Mouse (Mus musculus) heart, postnatal 4 days (tissue): ENCODE results near the gene 1810043G02Rik. TPM values are rescaled to one million over a fixed set of nuclear protein-coding genes. Genes with fewer than 3 reads are reported as not detected.
"Not testable (repeated sequence)": the region's sequence is repeated elsewhere in the genome, so short reads cannot be mapped to it uniquely, and the experiment has no call there.

Experiments used
- DNase-seq: peaks from one replicate; pipeline ENCODE4 v3.0.0; 2021
- total RNA-seq, 2 experiments: library from RNA; stranded (reverse); gene quantifications; 2 replicates each; pipeline ENCODE4 v1.2.3; 2021

1810043G02Rik gene
- total RNA-seq: 10 to 100 TPM; 10.5 to 12.6 TPM

DNA sequence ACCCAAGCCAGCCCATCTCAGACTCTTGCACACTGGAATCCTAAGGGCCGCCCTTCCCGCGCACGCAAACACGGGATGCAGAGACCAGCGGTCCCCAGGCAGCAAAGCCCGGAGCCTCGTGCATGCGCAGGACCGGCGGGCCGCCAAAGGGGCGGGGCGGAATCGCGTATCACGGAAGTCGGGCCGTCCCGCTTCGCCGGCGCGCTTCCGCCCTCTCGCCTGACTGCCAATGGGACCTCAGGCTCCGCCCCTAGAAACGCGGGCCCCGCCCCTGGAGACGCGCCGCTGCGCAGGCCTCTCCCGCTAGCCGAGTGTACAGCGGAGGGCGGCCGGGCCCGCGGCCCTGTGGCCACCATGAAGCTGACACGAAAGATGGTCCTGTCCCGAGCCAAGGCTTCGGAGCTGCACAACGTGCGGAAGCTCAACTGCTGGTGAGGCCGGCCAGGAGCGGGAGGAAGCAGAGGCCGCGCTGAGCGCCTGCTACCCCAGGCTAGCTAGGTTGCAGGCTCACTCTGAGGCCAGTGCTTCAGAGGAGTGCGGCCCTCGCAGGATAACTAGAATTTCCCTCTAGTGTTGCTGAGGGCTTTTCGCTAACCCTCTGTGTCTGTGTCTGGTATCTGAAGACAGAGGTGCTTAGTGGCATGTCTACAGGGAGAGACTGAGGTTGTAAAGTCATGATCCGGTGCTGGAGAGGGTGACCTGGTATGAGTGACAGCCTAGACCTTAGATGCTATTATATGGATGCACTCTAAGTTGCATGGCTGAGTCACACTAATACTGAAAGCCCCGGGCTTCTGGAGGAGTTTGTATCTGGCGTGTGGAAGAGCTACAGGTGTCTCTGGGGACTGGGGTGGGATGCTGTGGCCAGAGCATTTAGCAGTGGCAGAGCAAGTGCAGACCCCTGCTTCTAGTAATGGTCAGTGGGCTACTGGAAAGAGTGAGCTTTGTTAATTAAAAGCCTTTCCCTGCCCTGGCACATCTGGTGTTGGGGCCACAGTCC, at the start of gene 1810043G02Rik:
Gene 1810043G02Rik, plus strand, starts transcription at position 174 of the 1,000 bp plus-strand sequence.
- DNase-seq: peak; percentile 100

- no peak for DNase-seq
Observed at GRCm38 (mm10) chr10:77939685-77940084, 38.6 kb upstream of the 1810043G02Rik start.

GRCm38 (mm10) chr10:77950468-77950867, 27.9 kb upstream of the 1810043G02Rik start:
- DNase-seq: not testable (repeated sequence)

DNA sequence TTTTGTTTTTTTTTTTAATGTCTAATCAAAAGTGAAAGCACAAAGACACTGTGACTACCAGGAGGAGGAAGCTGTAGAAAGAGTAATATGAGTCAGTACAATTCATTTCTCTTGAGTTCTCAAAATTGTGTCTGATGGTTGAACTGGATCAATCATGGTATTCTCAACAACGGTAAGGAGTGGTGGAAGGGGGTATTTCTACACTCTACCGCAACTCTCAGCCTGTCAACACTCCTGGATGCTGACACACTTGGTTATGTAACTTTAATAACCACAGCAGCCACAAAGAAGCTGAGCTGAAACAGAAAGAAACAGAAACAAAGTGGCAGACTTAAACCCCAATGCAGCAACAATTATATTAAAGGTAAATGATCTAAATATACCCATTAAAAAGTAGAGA, 15.6 kb upstream of the 1810043G02Rik start:
- DNase-seq: no peak

- DNase-seq: no peak
Observed at GRCm38 (mm10) chr10:77963971-77964370, 14.4 kb upstream of the 1810043G02Rik start.

DNA sequence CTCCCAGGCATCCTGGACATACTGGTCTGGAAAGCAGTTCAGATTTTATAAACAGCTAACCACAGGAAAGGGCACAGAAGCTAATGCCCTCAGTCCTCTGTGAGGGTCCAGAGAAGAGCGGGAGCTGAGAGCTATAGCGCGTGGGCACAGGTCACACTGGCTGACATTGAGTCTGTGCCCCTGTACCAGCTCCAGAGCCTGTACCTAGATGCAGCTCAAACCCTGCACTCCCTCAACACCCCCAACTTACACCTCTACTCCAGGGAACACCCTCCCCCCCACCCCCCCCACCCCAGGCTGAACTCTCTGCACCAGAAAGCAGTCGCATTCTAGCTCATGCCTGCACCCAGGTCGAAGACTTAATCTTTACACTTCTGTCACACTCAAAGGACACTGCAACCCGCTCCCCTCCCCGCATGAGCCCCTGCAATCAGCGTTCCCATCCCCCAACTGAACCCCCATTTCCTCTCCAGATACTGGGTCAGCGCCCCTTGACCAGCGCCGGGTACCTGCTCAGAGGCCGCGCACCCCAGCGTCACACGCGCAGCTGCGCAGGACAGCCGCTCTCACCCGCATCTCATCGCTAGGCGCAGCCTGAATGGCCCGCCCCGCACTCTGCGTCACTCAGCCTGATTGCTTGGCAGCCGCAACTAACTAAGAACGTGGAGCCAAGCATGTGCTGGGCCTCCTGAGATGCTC, 8.9 kb upstream of the 1810043G02Rik start:
- peak; percentile 50 for DNase-seq

DNA sequence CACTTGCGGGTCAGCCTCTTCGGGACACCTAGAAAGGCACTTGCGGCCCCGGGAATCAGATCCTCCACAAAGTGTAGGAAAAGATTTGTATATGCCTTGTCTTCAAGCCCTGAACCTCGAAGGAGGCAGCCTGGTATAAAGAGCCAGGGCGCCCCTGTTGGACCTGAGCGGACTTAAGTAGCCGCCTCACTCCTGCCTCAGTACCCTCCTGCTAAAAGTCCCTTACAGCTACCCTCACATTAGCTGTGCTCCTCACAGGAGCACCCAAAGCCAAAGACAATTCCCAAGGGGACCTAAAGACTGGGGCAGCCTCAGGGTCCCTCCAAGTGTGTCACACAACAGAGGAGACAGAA, 8.4 kb upstream of the 1810043G02Rik start:
- DNase-seq: no peak

GRCm38 (mm10) chr10:77970481-77970880, 7.8 kb upstream of the 1810043G02Rik start, which contains the start of gene Trpm2:
Trpm2 (minus strand) TSS chr10:77970563.
- no peak for DNase-seq

GRCm38 (mm10) chr10:77971191-77971590, 7.1 kb upstream of the 1810043G02Rik start:
- no peak for DNase-seq

DNA sequence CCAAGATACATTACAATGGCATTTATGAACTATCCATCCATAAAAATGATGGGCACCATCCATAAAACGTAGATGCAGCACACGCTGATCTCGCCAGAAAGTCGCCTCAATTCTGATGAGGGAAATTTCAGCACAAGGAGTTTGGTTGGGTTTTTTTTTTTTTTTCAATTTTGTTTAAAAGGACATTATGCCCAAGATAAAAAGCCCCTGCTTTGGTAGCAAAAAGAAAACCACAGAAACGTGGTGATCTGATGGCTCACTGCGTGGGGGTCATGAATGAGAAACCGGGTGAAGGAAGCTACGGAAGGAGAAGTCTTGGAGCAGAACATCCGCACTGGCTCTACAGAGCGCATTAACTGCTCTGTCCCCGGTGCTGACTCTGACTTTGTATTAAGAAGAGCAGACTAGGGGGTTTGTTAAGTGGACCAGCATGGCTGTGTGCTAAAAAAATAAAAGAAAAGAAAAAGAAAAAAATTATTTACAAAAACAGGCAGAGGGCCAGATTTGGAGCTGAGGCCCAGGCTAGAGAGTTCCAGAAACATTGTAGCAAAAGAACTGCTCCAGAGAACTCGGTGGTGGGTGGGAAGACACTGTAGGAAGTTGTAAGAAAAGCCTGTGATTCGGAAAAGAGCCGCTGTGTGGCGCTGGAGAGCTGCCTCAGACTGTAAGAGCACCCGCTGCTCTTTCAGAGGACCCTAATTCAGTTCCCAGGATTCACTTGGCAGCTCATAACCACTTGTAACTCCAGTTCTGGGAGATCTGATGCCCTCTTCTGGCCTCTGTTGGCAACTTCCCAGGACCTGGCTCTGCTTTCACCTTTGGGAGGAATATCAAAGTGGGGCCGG, 6.4 kb upstream of the 1810043G02Rik start:
- DNase-seq: peak; percentile 45

GRCm38 (mm10) chr10:77974323-77974722, 4.0 kb upstream of the 1810043G02Rik start:
- DNase-seq: no peak

DNA sequence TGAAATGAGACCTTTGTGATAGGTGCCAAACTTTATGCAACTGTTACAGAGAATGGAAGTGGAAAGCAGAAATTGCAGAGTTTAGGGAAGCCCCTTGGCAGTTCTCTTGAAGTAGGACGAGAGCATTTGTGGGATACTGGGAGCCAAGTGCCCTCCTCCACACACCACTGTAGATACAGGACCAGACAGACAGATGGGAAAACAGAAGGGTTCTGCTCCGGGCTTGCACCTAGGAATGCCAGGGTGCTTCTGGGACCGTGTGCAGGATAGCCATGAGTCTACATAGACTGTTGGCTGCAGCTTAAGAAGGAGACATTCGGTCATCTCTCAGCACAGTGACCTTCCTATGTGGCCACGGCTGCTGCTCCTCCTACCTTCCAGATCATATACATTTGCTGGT, 3.5 kb upstream of the 1810043G02Rik start:
- no peak for DNase-seq

GRCm38 (mm10) chr10:77975653-77976052, 2.7 kb upstream of the 1810043G02Rik start:
- no peak for DNase-seq

DNA sequence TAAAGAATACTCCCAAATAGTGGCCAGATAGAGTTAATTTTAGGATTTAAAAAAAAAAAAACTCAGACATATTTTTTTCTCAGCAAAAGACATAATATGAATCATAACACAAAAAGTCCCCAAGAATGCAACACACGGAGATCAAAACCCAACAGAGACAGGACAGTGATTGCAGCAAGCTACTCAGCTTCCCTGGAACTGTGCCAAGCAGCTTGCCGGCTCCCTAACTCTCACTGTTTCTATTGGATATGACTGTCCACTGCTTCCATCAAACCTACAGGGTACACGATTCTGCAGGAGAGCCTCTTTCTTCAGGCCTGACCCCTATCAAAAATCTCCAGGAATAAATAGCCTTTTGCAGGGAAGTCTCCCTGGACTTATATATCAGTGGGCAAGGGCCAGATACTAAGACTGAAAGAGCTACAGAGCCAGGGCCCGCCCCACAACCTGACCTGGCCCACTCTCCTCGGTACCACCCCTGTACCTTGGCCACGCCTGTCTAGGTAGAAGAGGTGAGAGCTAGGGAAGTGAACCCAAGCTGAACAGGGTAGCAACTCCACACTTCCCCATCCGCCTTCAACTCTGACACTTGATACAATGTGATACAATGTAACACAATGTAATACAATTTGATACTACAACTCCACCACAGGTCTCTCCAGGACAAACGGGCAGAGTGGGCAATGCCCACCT, 1.7 kb upstream of the 1810043G02Rik start:
- DNase-seq: no peak

DNA sequence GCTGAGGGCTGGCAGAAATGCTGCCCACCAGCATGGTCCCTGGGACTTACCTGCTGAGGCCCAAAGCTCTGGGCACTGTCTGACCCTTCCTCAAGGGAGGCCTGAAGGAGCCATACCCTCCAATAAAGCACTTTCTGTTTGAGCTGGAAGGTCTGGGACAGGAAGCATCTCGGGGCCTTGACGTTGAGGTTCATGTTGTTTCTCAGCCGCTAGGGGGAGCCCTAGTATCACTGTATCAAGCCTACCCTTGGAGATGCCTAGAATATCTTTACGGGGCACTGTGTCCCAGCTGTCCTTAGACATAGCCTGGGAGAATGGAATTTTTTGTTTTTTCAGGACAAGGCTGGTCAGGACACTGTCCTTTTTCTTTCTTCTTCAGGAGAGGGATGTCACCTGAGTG, 6.3 kb downstream of the 1810043G02Rik start:
- peak; percentile 83 for DNase-seq

DNA sequence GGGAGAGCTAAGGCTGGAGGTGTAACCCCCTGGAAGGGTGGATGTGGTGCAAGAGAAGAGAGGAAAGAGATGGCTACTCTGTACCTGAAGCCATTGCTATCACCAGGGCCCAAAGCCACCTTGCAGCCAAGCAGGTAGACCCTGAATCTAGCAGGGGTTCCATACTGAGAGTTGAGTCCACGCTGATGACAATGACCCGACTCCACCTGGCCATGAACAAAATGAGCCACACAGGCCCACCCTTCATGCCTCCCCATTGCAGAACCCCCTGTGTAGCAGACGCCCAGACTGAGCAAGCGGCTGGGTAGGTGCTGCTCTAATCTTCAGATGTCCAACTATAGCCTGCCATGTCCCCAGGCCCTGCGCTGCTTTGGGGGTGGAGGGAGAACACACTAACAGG, 7.5 kb downstream of the 1810043G02Rik start:
- DNase-seq: no peak

GRCm38 (mm10) chr10:77995639-77996038, 17.3 kb downstream of the 1810043G02Rik start:
- no peak for DNase-seq

- no peak for DNase-seq
Observed at GRCm38 (mm10) chr10:78000200-78000599, 21.9 kb downstream of the 1810043G02Rik start.

GRCm38 (mm10) chr10:78001796-78002195, 23.5 kb downstream of the 1810043G02Rik start:
- DNase-seq: peak; percentile 52

GRCm38 (mm10) chr10:78002316-78002715, 24.0 kb downstream of the 1810043G02Rik start:
- DNase-seq: no peak

DNA sequence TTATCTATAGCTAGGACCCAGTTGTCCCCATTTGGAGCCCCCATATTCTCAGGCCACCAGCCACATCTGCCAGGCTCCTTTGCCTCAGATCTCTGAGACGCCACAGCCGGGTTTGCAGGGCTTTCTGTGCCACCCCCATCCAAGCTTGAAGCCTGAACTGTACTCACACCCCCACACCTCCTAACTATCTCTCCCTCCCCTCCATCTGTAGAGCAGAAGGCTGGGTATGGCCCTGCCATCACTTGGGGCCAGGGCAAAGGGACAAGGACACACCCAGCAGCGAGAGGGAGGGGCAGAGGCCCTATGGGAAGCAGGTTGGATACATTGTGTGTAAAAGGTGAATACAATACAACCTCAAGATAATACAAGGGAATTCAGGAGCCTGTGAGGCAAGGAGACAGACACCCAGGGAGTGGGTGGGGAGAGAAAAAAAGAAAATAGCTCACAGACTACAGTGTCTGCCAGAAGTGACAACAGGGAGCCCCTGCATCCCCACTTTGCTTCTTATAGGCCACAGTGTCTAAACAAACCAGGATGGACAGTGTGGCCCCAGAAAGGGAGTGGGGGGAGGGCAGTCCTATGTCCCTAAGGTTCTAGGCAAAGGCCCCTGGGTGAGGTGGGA, 26.3 kb downstream of the 1810043G02Rik start:
- no peak for DNase-seq
